Mouse (Mus musculus): ENCODE results near the gene D430042O09Rik. TPM values are rescaled to one million over a fixed set of nuclear protein-coding genes. Genes with fewer than 3 reads are reported as not detected.

D430042O09Rik gene
- polyA plus RNA-seq (2014; fragmentation: Nextera tagmentation; extraction: Ambion mirVana), result 4.9 and 6.6 TPM in 2 replicates

GRCm38 (mm10) chr7:125707593-125708022 is at the start of gene D430042O09Rik, which contains the start of gene Gtf3c1:
Gene D430042O09Rik, plus strand, starts transcription at chr7:125707888.
Gene Gtf3c1, minus strand, starts transcription at chr7:125707780.
- peak; percentile 98 for ATAC-seq (replicated peaks; ENCODE audit: low FRiP score)
- peak within 1 kb of the TSS; percentile 84 for H3K27ac ChIP-seq (ENCODE audit: low read depth, low read length)
- peaks cover 23% of the 10 kb centered on the region for H3K4me1 ChIP-seq (replicated peaks; ENCODE audit: control insufficient read depth, insufficient read depth, low read length)
- peak within 1 kb of the TSS; percentile 95 for H3K4me2 ChIP-seq
- H3K4me3 ChIP-seq (ENCODE audit: low read depth, low read length), result peak within 1 kb of the TSS; percentile 95
- H3K27me3 ChIP-seq (replicated peaks; ENCODE audit: control insufficient read depth, insufficient read depth, low read length), result no peaks in the 10 kb centered on the region
- H3K9ac ChIP-seq (ENCODE audit: low read depth, low read length), result peak within 1 kb of the TSS; percentile 98
- WGBS, result under 1% methylated on average over 45 of the region's 45 CpGs
- H3K9me3 ChIP-seq (ENCODE audit: control insufficient read depth, low read length), result no peaks in the 10 kb centered on the region
- DNase-seq (ENCODE audit: low spot score), result peak; percentile 97
- peaks cover 15% of the 10 kb centered on the region for H3K36me3 ChIP-seq (ENCODE audit: control insufficient read depth, insufficient read depth, low read length)

GRCm38 (mm10) chr7:125663654-125664053 is 44.0 kb upstream of the D430042O09Rik start:
- Histone ChIP-seq H3K27ac (ENCODE audit: low read depth, low read length) (no peak overlapping the region), H3K9ac (ENCODE audit: low read depth, low read length) (no peak overlapping the region), H3K4me3 (ENCODE audit: low read depth, low read length) (no peak overlapping the region), H3K36me3 (ENCODE audit: control insufficient read depth, insufficient read depth, low read length) (peaks cover 56% of the 10 kb centered on the region), H3K27me3 (replicated peaks; ENCODE audit: control insufficient read depth, insufficient read depth, low read length) (no peaks in the 10 kb centered on the region), H3K9me3 (ENCODE audit: control insufficient read depth, low read length) (no peaks in the 10 kb centered on the region), H3K4me2 (no peak overlapping the region), H3K4me1 (replicated peaks; ENCODE audit: control insufficient read depth, insufficient read depth, low read length) (no peaks in the 10 kb centered on the region)
- ATAC-seq (replicated peaks; ENCODE audit: low FRiP score) (no peak), DNase-seq (ENCODE audit: low spot score) (no peak)
- 93% methylated on average over 3 of the region's 3 CpGs for WGBS

- Histone ChIP-seq H3K27ac (ENCODE audit: low read depth, low read length) (no peak overlapping the region), H3K4me3 (ENCODE audit: low read depth, low read length) (no peak overlapping the region), H3K9me3 (ENCODE audit: control insufficient read depth, low read length) (no peaks in the 10 kb centered on the region), H3K4me1 (replicated peaks; ENCODE audit: control insufficient read depth, insufficient read depth, low read length) (peaks cover 8% of the 10 kb centered on the region), H3K36me3 (ENCODE audit: control insufficient read depth, insufficient read depth, low read length) (peaks cover 78% of the 10 kb centered on the region), H3K4me2 (peak overlapping the region; percentile 32), H3K27me3 (replicated peaks; ENCODE audit: control insufficient read depth, insufficient read depth, low read length) (no peaks in the 10 kb centered on the region), H3K9ac (ENCODE audit: low read depth, low read length) (no peak overlapping the region)
- peak; percentile 86 for ATAC-seq (replicated peaks; ENCODE audit: low FRiP score)
- DNase-seq (ENCODE audit: low spot score), result no peak
- WGBS, result 67% methylated on average over 6 of the region's 6 CpGs
These were observed 36.8 kb upstream of the D430042O09Rik start for GRCm38 (mm10) chr7:125670865-125671264.

- peaks cover 8% of the 10 kb centered on the region for H3K4me1 ChIP-seq (replicated peaks; ENCODE audit: control insufficient read depth, insufficient read depth, low read length)
- H3K27me3 ChIP-seq (replicated peaks; ENCODE audit: control insufficient read depth, insufficient read depth, low read length), result no peaks in the 10 kb centered on the region
- no peak overlapping the region for H3K9ac ChIP-seq (ENCODE audit: low read depth, low read length)
- 71% methylated on average over 8 of the region's 8 CpGs for WGBS
- peak overlapping the region; percentile 32 for H3K4me2 ChIP-seq
- DNase-seq (ENCODE audit: low spot score) (no peak), ATAC-seq (replicated peaks; ENCODE audit: low FRiP score) (peak; percentile 70)
- H3K36me3 ChIP-seq (ENCODE audit: control insufficient read depth, insufficient read depth, low read length), result peaks cover 78% of the 10 kb centered on the region
- H3K27ac ChIP-seq (ENCODE audit: low read depth, low read length), result no peak overlapping the region
- no peaks in the 10 kb centered on the region for H3K9me3 ChIP-seq (ENCODE audit: control insufficient read depth, low read length)
- H3K4me3 ChIP-seq (ENCODE audit: low read depth, low read length), result no peak overlapping the region
These were observed 36.3 kb upstream of the D430042O09Rik start for GRCm38 (mm10) chr7:125671396-125671795.

- Histone ChIP-seq H3K4me1 (replicated peaks; ENCODE audit: control insufficient read depth, insufficient read depth, low read length) (peaks cover 8% of the 10 kb centered on the region), H3K4me3 (ENCODE audit: low read depth, low read length) (no peak overlapping the region), H3K27ac (ENCODE audit: low read depth, low read length) (no peak overlapping the region), H3K4me2 (no peak overlapping the region), H3K27me3 (replicated peaks; ENCODE audit: control insufficient read depth, insufficient read depth, low read length) (no peaks in the 10 kb centered on the region), H3K36me3 (ENCODE audit: control insufficient read depth, insufficient read depth, low read length) (peaks cover 65% of the 10 kb centered on the region), H3K9me3 (ENCODE audit: control insufficient read depth, low read length) (no peaks in the 10 kb centered on the region), H3K9ac (ENCODE audit: low read depth, low read length) (no peak overlapping the region)
- 75% methylated on average over 2 of the region's 2 CpGs for WGBS
- DNase-seq (ENCODE audit: low spot score) (no peak), ATAC-seq (replicated peaks; ENCODE audit: low FRiP score) (no peak)
These were observed 32.8 kb upstream of the D430042O09Rik start for GRCm38 (mm10) chr7:125674916-125675315.

GRCm38 (mm10) chr7:125678756-125679155 is 28.9 kb upstream of the D430042O09Rik start:
- peaks cover 60% of the 10 kb centered on the region for H3K36me3 ChIP-seq (ENCODE audit: control insufficient read depth, insufficient read depth, low read length)
- H3K4me1 ChIP-seq (replicated peaks; ENCODE audit: control insufficient read depth, insufficient read depth, low read length), result no peaks in the 10 kb centered on the region
- H3K4me2 ChIP-seq, result no peak overlapping the region
- H3K27ac ChIP-seq (ENCODE audit: low read depth, low read length), result no peak overlapping the region
- WGBS, result 92% methylated on average over 8 of the region's 8 CpGs
- no peaks in the 10 kb centered on the region for H3K9me3 ChIP-seq (ENCODE audit: control insufficient read depth, low read length)
- no peaks in the 10 kb centered on the region for H3K27me3 ChIP-seq (replicated peaks; ENCODE audit: control insufficient read depth, insufficient read depth, low read length)
- DNase-seq (ENCODE audit: low spot score) (no peak), ATAC-seq (replicated peaks; ENCODE audit: low FRiP score) (no peak)
- H3K4me3 ChIP-seq (ENCODE audit: low read depth, low read length), result no peak overlapping the region
- no peak overlapping the region for H3K9ac ChIP-seq (ENCODE audit: low read depth, low read length)

GRCm38 (mm10) chr7:125679936-125680335 is 27.8 kb upstream of the D430042O09Rik start:
- DNase-seq (ENCODE audit: low spot score) (no peak), ATAC-seq (replicated peaks; ENCODE audit: low FRiP score) (no peak)
- Histone ChIP-seq H3K36me3 (ENCODE audit: control insufficient read depth, insufficient read depth, low read length) (peaks cover 53% of the 10 kb centered on the region), H3K9ac (ENCODE audit: low read depth, low read length) (no peak overlapping the region), H3K9me3 (ENCODE audit: control insufficient read depth, low read length) (no peaks in the 10 kb centered on the region), H3K27me3 (replicated peaks; ENCODE audit: control insufficient read depth, insufficient read depth, low read length) (no peaks in the 10 kb centered on the region), H3K4me2 (no peak overlapping the region), H3K4me3 (ENCODE audit: low read depth, low read length) (no peak overlapping the region), H3K27ac (ENCODE audit: low read depth, low read length) (no peak overlapping the region), H3K4me1 (replicated peaks; ENCODE audit: control insufficient read depth, insufficient read depth, low read length) (no peaks in the 10 kb centered on the region)
- 90% methylated on average over 9 of the region's 9 CpGs for WGBS

GRCm38 (mm10) chr7:125690516-125690915 is 17.2 kb upstream of the D430042O09Rik start:
- peaks cover 52% of the 10 kb centered on the region for H3K36me3 ChIP-seq (ENCODE audit: control insufficient read depth, insufficient read depth, low read length)
- ATAC-seq (replicated peaks; ENCODE audit: low FRiP score) (no peak), DNase-seq (ENCODE audit: low spot score) (no peak)
- H3K27ac ChIP-seq (ENCODE audit: low read depth, low read length), result no peak overlapping the region
- no peaks in the 10 kb centered on the region for H3K9me3 ChIP-seq (ENCODE audit: control insufficient read depth, low read length)
- H3K4me2 ChIP-seq, result no peak overlapping the region
- no peak overlapping the region for H3K9ac ChIP-seq (ENCODE audit: low read depth, low read length)
- no peaks in the 10 kb centered on the region for H3K27me3 ChIP-seq (replicated peaks; ENCODE audit: control insufficient read depth, insufficient read depth, low read length)
- H3K4me1 ChIP-seq (replicated peaks; ENCODE audit: control insufficient read depth, insufficient read depth, low read length), result no peaks in the 10 kb centered on the region
- no peak overlapping the region for H3K4me3 ChIP-seq (ENCODE audit: low read depth, low read length)
- 86% methylated on average over 4 of the region's 4 CpGs for whole genome bisulfite sequencing

GRCm38 (mm10) chr7:125694056-125694455 is 13.6 kb upstream of the D430042O09Rik start:
- H3K4me2 ChIP-seq, result no peak overlapping the region
- H3K27me3 ChIP-seq (replicated peaks; ENCODE audit: control insufficient read depth, insufficient read depth, low read length), result no peaks in the 10 kb centered on the region
- H3K27ac ChIP-seq (ENCODE audit: low read depth, low read length), result no peak overlapping the region
- 85% methylated on average over 5 of the region's 5 CpGs for WGBS
- ATAC-seq (replicated peaks; ENCODE audit: low FRiP score), result no peak
- H3K9me3 ChIP-seq (ENCODE audit: control insufficient read depth, low read length), result peaks cover 3% of the 10 kb centered on the region; the same call in 1 of the 2 replicates
- no peak overlapping the region for H3K4me3 ChIP-seq (ENCODE audit: low read depth, low read length)
- DNase-seq (ENCODE audit: low spot score), result no peak
- H3K36me3 ChIP-seq (ENCODE audit: control insufficient read depth, insufficient read depth, low read length), result peaks cover 82% of the 10 kb centered on the region
- no peak overlapping the region for H3K9ac ChIP-seq (ENCODE audit: low read depth, low read length)
- no peaks in the 10 kb centered on the region for H3K4me1 ChIP-seq (replicated peaks; ENCODE audit: control insufficient read depth, insufficient read depth, low read length)
